Mouse (Mus musculus): ENCODE data around the gene Zscan10. TPM values are rescaled to one million over a fixed set of nuclear protein-coding genes. Genes with fewer than 3 reads are reported as not detected.

The Zscan10 gene
- polyA plus RNA-seq (2012; ENCODE audit: insufficient read depth, insufficient read length, missing spikeins): not detected in 2 replicates

GRCm38 (mm10) chr17:23600641-23601622 is at the start of gene Zscan10:
Zscan10 (plus strand) TSS chr17:23600856.
- H3K27ac ChIP-seq (replicated peaks; ENCODE audit: low read depth, low read length): 0 out of 2 replicates have a peak within 1 kb of the TSS, but pooled peaks have one; percentile 5
- 0 out of 2 replicates have a peak within 1 kb of the TSS, but pooled peaks have one; percentile 67 for H3K4me3 ChIP-seq (ENCODE audit: insufficient read depth, low read depth, low read length)
- 0 out of 2 replicates have a peak, but pooled peaks cover 3% of the 10 kb centered on the region for H3K4me1 ChIP-seq (ENCODE audit: control insufficient read depth, insufficient read depth, insufficient read length, low read length)

- Histone ChIP-seq H3K4me1 (ENCODE audit: control insufficient read depth, insufficient read depth, insufficient read length, low read length) (peaks cover 3% of the 10 kb centered on the region), H3K4me3 (ENCODE audit: insufficient read depth, low read depth, low read length) (peak overlapping the region; percentile 68), H3K27ac (replicated peaks; ENCODE audit: low read depth, low read length) (peak overlapping the region; percentile 60)
Measured at GRCm38 (mm10) chr17:23550856-23551255, 49.8 kb upstream of the Zscan10 start.

GRCm38 (mm10) chr17:23551416-23551815 is 49.2 kb upstream of the Zscan10 start:
- H3K4me1 ChIP-seq (ENCODE audit: control insufficient read depth, insufficient read depth, insufficient read length, low read length): peaks cover 3% of the 10 kb centered on the region
- H3K4me3 ChIP-seq (ENCODE audit: insufficient read depth, low read depth, low read length): no peak overlapping the region
- no peak overlapping the region for H3K27ac ChIP-seq (replicated peaks; ENCODE audit: low read depth, low read length)

- H3K27ac ChIP-seq (replicated peaks; ENCODE audit: low read depth, low read length): no peak overlapping the region
- peaks cover 3% of the 10 kb centered on the region for H3K4me1 ChIP-seq (ENCODE audit: control insufficient read depth, insufficient read depth, insufficient read length, low read length)
- H3K4me3 ChIP-seq (ENCODE audit: insufficient read depth, low read depth, low read length): no peak overlapping the region
Measured at GRCm38 (mm10) chr17:23551963-23552362, 48.7 kb upstream of the Zscan10 start.

GRCm38 (mm10) chr17:23552896-23553633 is 47.6 kb upstream of the Zscan10 start:
- no peak overlapping the region for H3K27ac ChIP-seq (replicated peaks; ENCODE audit: low read depth, low read length)
- H3K4me1 ChIP-seq (ENCODE audit: control insufficient read depth, insufficient read depth, insufficient read length, low read length): peaks cover 3% of the 10 kb centered on the region
- no peak overlapping the region for H3K4me3 ChIP-seq (ENCODE audit: insufficient read depth, low read depth, low read length)

- H3K27ac ChIP-seq (replicated peaks; ENCODE audit: low read depth, low read length): no peak overlapping the region
- peaks cover 3% of the 10 kb centered on the region for H3K4me1 ChIP-seq (ENCODE audit: control insufficient read depth, insufficient read depth, insufficient read length, low read length)
- H3K4me3 ChIP-seq (ENCODE audit: insufficient read depth, low read depth, low read length): no peak overlapping the region
Measured at GRCm38 (mm10) chr17:23553634-23554120, 47.0 kb upstream of the Zscan10 start.

- no peak overlapping the region for H3K4me3 ChIP-seq (ENCODE audit: insufficient read depth, low read depth, low read length)
- no peaks in the 10 kb centered on the region; the same call in 1 of the 2 replicates for H3K4me1 ChIP-seq (ENCODE audit: control insufficient read depth, insufficient read depth, insufficient read length, low read length)
- no peak overlapping the region for H3K27ac ChIP-seq (replicated peaks; ENCODE audit: low read depth, low read length)
Measured at GRCm38 (mm10) chr17:23554321-23554720, 46.3 kb upstream of the Zscan10 start.

- Histone ChIP-seq H3K4me1 (ENCODE audit: control insufficient read depth, insufficient read depth, insufficient read length, low read length) (no peaks in the 10 kb centered on the region; the same call in 1 of the 2 replicates), H3K27ac (replicated peaks; ENCODE audit: low read depth, low read length) (no peak overlapping the region), H3K4me3 (ENCODE audit: insufficient read depth, low read depth, low read length) (no peak overlapping the region)
Measured at GRCm38 (mm10) chr17:23555243-23555916, 45.3 kb upstream of the Zscan10 start.

GRCm38 (mm10) chr17:23559767-23560166 is 40.9 kb upstream of the Zscan10 start:
- Histone ChIP-seq H3K4me3 (ENCODE audit: insufficient read depth, low read depth, low read length) (no peak overlapping the region), H3K4me1 (ENCODE audit: control insufficient read depth, insufficient read depth, insufficient read length, low read length) (no peaks in the 10 kb centered on the region), H3K27ac (replicated peaks; ENCODE audit: low read depth, low read length) (no peak overlapping the region)

GRCm38 (mm10) chr17:23563595-23564367 is 36.9 kb upstream of the Zscan10 start, which contains the start of gene Zfp213:
Zfp213 (minus strand) TSS chr17:23564238.
- Histone ChIP-seq H3K27ac (replicated peaks; ENCODE audit: low read depth, low read length) (peak within 1 kb of the TSS; percentile 85), H3K4me1 (ENCODE audit: control insufficient read depth, insufficient read depth, insufficient read length, low read length) (no peaks in the 10 kb centered on the region), H3K4me3 (ENCODE audit: insufficient read depth, low read depth, low read length) (peak within 1 kb of the TSS; percentile 94)

- peak overlapping the region; percentile 94 for H3K4me3 ChIP-seq (ENCODE audit: insufficient read depth, low read depth, low read length)
- H3K27ac ChIP-seq (replicated peaks; ENCODE audit: low read depth, low read length): peak overlapping the region; percentile 69
- H3K4me1 ChIP-seq (ENCODE audit: control insufficient read depth, insufficient read depth, insufficient read length, low read length): no peaks in the 10 kb centered on the region
Measured at GRCm38 (mm10) chr17:23564368-23564715, 36.3 kb upstream of the Zscan10 start.

GRCm38 (mm10) chr17:23566787-23567186 is 33.9 kb upstream of the Zscan10 start:
- Histone ChIP-seq H3K27ac (replicated peaks; ENCODE audit: low read depth, low read length) (no peak overlapping the region), H3K4me1 (ENCODE audit: control insufficient read depth, insufficient read depth, insufficient read length, low read length) (no peaks in the 10 kb centered on the region), H3K4me3 (ENCODE audit: insufficient read depth, low read depth, low read length) (no peak overlapping the region)

- H3K4me1 ChIP-seq (ENCODE audit: control insufficient read depth, insufficient read depth, insufficient read length, low read length): no peaks in the 10 kb centered on the region
- H3K27ac ChIP-seq (replicated peaks; ENCODE audit: low read depth, low read length): no peak overlapping the region
- H3K4me3 ChIP-seq (ENCODE audit: insufficient read depth, low read depth, low read length): no peak overlapping the region
Measured at GRCm38 (mm10) chr17:23568370-23568769, 32.3 kb upstream of the Zscan10 start.

GRCm38 (mm10) chr17:23570017-23570416 is 30.6 kb upstream of the Zscan10 start:
- Histone ChIP-seq H3K4me3 (ENCODE audit: insufficient read depth, low read depth, low read length) (no peak overlapping the region), H3K4me1 (ENCODE audit: control insufficient read depth, insufficient read depth, insufficient read length, low read length) (no peaks in the 10 kb centered on the region)

More at GRCm38 (mm10) chr17:23570017-23570416, 30.6 kb upstream of the Zscan10 start:
- no peak overlapping the region for H3K27ac ChIP-seq (replicated peaks; ENCODE audit: low read depth, low read length)

All from brown adipose tissue, adult 24 weeks (tissue).